Mouse (Mus musculus) hindbrain, embryonic 14.5 days (tissue): ENCODE measurements around the gene Olfr1243. TPM values are rescaled to one million over a fixed set of nuclear protein-coding genes. Genes with fewer than 3 reads are reported as not detected.
"Not testable (repeated sequence)": the region's sequence is repeated elsewhere in the genome, so short reads cannot be mapped to it uniquely, and the experiment has no call there.

Experiments
- ATAC-seq: fragments of 200-750 bp; cut with Nextera tagmentation; 2 replicates; pipeline ENCODE4 v1.8.0; 2017; ENCODE audit warnings: moderate number of reproducible peaks, mild to moderate bottlenecking, moderate TSS enrichment, moderate library complexity; ENCODE audit not compliant: low FRiP score
- DNase-seq: peaks from one replicate; pipeline ENCODE4 v3.0.0-alpha.2; 2015; ENCODE audit warnings: low spot score
- H3K27ac ChIP-seq: fragments of 300-500 bp; sonication (generic); 2 replicates; pipeline ENCODE4 v1.5.1; 2014; ENCODE audit warnings: mild to moderate bottlenecking, moderate library complexity
- H3K27me3 ChIP-seq: fragments of 300-500 bp; sonication (generic); 2 replicates; pipeline ENCODE4 v1.6.1; 2014; ENCODE audit warnings: mild to moderate bottlenecking, low read length, mixed read lengths; ENCODE audit not compliant: control insufficient read depth, insufficient read depth
- H3K36me3 ChIP-seq: fragments of 300-500 bp; sonication (generic); replicated peaks from 2 replicates; pipeline ENCODE4 v1.6.1; 2014; ENCODE audit not compliant: control insufficient read depth, insufficient read depth
- H3K4me1 ChIP-seq: fragments of 300-500 bp; sonication (generic); replicated peaks from 2 replicates; pipeline ENCODE4 v1.6.1; 2014; ENCODE audit warnings: antibody characterized with exemption, low read length, mixed read lengths; ENCODE audit not compliant: control insufficient read depth, insufficient read depth
- H3K4me2 ChIP-seq: fragments of 300-500 bp; sonication (generic); replicated peaks from 2 replicates; pipeline ENCODE4 v1.6.1; 2014; ENCODE audit warnings: mild to moderate bottlenecking, moderate library complexity
- H3K4me3 ChIP-seq: fragments of 300-500 bp; sonication (generic); replicated peaks from 2 replicates; pipeline ENCODE4 v1.5.1; 2014; ENCODE audit warnings: mild to moderate bottlenecking, low read length
- H3K9ac ChIP-seq: fragments of 300-500 bp; sonication (generic); 2 replicates; pipeline ENCODE4 v1.6.1; 2014
- H3K9me3 ChIP-seq: fragments of 300-500 bp; sonication (generic); 2 replicates; pipeline ENCODE4 v1.6.1; 2016; ENCODE audit warnings: low read length; ENCODE audit not compliant: control insufficient read depth
- WGBS: fragments of 180-500 bp; shearing (Covaris S2); extraction: QIAGEN DNeasy Blood & Tissue Kit; methylation state at CpG from one replicate; pipeline ENCODE4 v1.1.7; 2014; 5-methylcytosine and 5-hydroxymethylcytosine counted together
- polyA plus RNA-seq: library from polyadenylated mRNA; unstranded; fragments of >200 nt; fragmentation: Nextera tagmentation; extraction: Ambion mirVana; gene quantifications from 2 replicates; pipeline ENCODE4 v1.2.1, GENCODE M21; 2014

Gene Olfr1243
- polyA plus RNA-seq: not detected in 2 replicates

GRCm38 (mm10) chr2:89531387-89531786 is at the start of gene Olfr1243:
Olfr1243 (minus strand) TSS chr2:89531487.
- H3K9ac ChIP-seq: no peak within 1 kb of the TSS
- ATAC-seq (no peak), DNase-seq (no peak)
- no peak within 1 kb of the TSS for H3K4me2 ChIP-seq
- H3K27ac ChIP-seq: no peak within 1 kb of the TSS
- no peaks in the 10 kb centered on the region for H3K9me3 ChIP-seq
- no peaks in the 10 kb centered on the region for H3K36me3 ChIP-seq
- 94% methylated on average over 1 of the region's 1 CpGs for WGBS
- no peak within 1 kb of the TSS for H3K4me3 ChIP-seq
- no peaks in the 10 kb centered on the region for H3K4me1 ChIP-seq
- H3K27me3 ChIP-seq: no peaks in the 10 kb centered on the region

GRCm38 (mm10) chr2:89578347-89578746 is 47.1 kb upstream of the Olfr1243 start, which contains the start of gene Olfr1245:
Olfr1245 (minus strand) TSS chr2:89578447.
- Histone ChIP-seq H3K4me3 (no peak within 1 kb of the TSS), H3K9me3 (no peaks in the 10 kb centered on the region), H3K36me3 (no peaks in the 10 kb centered on the region), H3K4me2 (no peak within 1 kb of the TSS), H3K27ac (no peak within 1 kb of the TSS), H3K9ac (no peak within 1 kb of the TSS), H3K4me1 (no peaks in the 10 kb centered on the region), H3K27me3 (no peaks in the 10 kb centered on the region)
- no peak for ATAC-seq
- WGBS: 83% methylated on average over 1 of the region's 1 CpGs
- no peak for DNase-seq

DNA sequence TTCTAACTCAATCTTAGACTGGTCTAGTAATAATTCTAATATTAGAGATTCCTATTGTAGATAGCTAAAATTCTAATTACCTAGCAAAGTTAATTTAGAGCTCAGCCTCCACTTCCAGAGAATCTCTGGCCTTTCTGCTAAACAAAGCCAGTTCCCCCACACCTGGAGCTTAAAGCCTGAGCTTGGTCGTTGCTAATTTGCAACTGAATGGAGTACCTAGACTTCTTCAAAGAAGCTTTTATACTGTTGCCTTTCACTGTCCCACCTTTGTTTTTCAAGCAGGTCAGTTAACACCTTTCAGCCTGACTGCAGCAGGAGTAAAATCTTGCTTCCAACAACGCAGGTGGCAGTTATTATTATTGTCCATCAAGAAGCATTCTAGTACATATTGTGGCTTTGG is 31.4 kb upstream of the Olfr1243 start:
- not testable (repeated sequence) for H3K4me1 ChIP-seq, DNase-seq, H3K27me3 ChIP-seq, H3K9ac ChIP-seq, H3K4me3 ChIP-seq, H3K27ac ChIP-seq, H3K4me2 ChIP-seq, ATAC-seq, H3K36me3 ChIP-seq, H3K9me3 ChIP-seq
- WGBS: 63% methylated on average over 2 of the region's 2 CpGs

GRCm38 (mm10) chr2:89544516-89544915 is 13.2 kb upstream of the Olfr1243 start:
- Histone ChIP-seq H3K4me3 (no peak overlapping the region), H3K4me2 (no peak overlapping the region), H3K27ac (no peak overlapping the region), H3K9ac (no peak overlapping the region), H3K36me3 (no peaks in the 10 kb centered on the region), H3K4me1 (no peaks in the 10 kb centered on the region), H3K27me3 (no peaks in the 10 kb centered on the region), H3K9me3 (no peaks in the 10 kb centered on the region)
- DNase-seq (peak; percentile 72), ATAC-seq (no peak)
- WGBS: 54% methylated on average over 2 of the region's 2 CpGs

DNA sequence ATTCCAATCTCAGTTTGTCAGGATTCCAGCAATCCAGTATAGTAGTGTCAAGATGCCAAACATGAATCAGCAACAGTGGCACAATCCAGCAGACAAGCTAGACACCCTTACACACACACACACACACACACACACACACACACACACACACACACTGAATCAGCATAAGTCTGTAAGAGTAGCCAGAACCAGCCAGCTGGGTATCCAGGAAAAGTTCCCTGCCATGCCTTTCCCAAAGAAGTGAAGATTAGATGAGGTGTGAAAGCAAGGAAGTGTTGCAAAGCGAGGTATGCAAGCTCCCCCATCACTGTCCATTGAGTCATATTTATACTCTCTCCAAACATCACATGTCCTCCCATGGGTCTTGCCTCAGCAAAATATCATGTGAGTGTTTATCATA is 8.6 kb upstream of the Olfr1243 start:
- DNase-seq (no peak), ATAC-seq (no peak)
- H3K4me3 ChIP-seq: no peak overlapping the region
- H3K27me3 ChIP-seq: no peaks in the 10 kb centered on the region
- H3K9ac ChIP-seq: no peak overlapping the region
- H3K36me3 ChIP-seq: no peaks in the 10 kb centered on the region
- no peaks in the 10 kb centered on the region for H3K9me3 ChIP-seq
- no peaks in the 10 kb centered on the region for H3K4me1 ChIP-seq
- H3K4me2 ChIP-seq: no peak overlapping the region
- 78% methylated on average over 1 of the region's 1 CpGs for WGBS
- H3K27ac ChIP-seq: no peak overlapping the region

DNA sequence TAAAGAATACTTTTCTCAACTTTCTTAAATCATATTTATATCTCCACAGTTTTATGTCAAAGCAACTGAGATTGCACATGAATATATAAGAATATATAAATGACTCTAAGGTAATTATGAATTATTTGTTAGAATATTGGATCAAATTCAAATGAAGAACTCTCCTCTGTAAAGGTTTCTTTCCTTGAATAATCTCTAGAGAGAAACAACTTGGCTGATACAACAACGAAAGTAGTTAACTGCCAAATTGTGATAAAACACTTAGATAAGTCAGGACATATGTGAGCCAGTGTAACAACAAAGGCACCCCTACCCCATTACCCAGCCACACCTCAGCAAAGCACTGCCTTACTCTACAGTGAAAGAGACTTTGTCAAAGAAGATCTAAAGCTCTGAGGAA is 33.1 kb downstream of the Olfr1243 start, which contains the start of gene Olfr1242:
TSS of gene Olfr1242 (minus strand) at position 101 of the 400 bp plus-strand sequence.
- whole genome bisulfite sequencing: 84% methylated on average over 1 of the region's 1 CpGs
- H3K4me3 ChIP-seq: no peak within 1 kb of the TSS

GRCm38 (mm10) chr2:89487026-89487425 is 44.3 kb downstream of the Olfr1243 start, which contains the start of gene Olfr1241:
Olfr1241 (minus strand) TSS chr2:89487126.
- Histone ChIP-seq H3K9ac (no peak within 1 kb of the TSS), H3K27me3 (no peaks in the 10 kb centered on the region), H3K4me2 (no peak within 1 kb of the TSS), H3K4me3 (no peak within 1 kb of the TSS), H3K27ac (no peak within 1 kb of the TSS), H3K36me3 (no peaks in the 10 kb centered on the region), H3K9me3 (no peaks in the 10 kb centered on the region), H3K4me1 (no peaks in the 10 kb centered on the region)
- no peak for DNase-seq
- no peak for ATAC-seq

More for the DNA sequence above, 33.1 kb downstream of the Olfr1243 start, which contains the start of gene Olfr1242:
- DNase-seq (no peak), ATAC-seq (no peak)
- no peak within 1 kb of the TSS for H3K27ac ChIP-seq
- H3K9ac ChIP-seq: no peak within 1 kb of the TSS
- no peak within 1 kb of the TSS for H3K4me2 ChIP-seq
- no peaks in the 10 kb centered on the region for H3K9me3 ChIP-seq
- H3K36me3 ChIP-seq: no peaks in the 10 kb centered on the region
- H3K27me3 ChIP-seq: no peaks in the 10 kb centered on the region
- no peaks in the 10 kb centered on the region for H3K4me1 ChIP-seq

Other genes with a start within 250 kb of the Olfr1243 start
- gene Olfr1229, start 243.5 kb downstream of the Olfr1243 start, polyA plus RNA-seq: not detected in 2 replicates
- gene Olfr1230, start 234.2 kb downstream of the Olfr1243 start, polyA plus RNA-seq: not detected in 2 replicates
- not detected in 2 replicates for gene Olfr1231, start 224.4 kb downstream of the Olfr1243 start, polyA plus RNA-seq
- gene Olfr1232, start 201.8 kb downstream of the Olfr1243 start, polyA plus RNA-seq: not detected in 2 replicates
- not detected in 2 replicates for gene Olfr1233, start 189.1 kb downstream of the Olfr1243 start, polyA plus RNA-seq
- gene Olfr1234, start 166.6 kb downstream of the Olfr1243 start, polyA plus RNA-seq: not detected in 2 replicates
- gene Olfr1238, start 121.8 kb downstream of the Olfr1243 start, polyA plus RNA-seq: not detected in 2 replicates
- gene Olfr1239, start 111.1 kb downstream of the Olfr1243 start, polyA plus RNA-seq: not detected in 2 replicates
- not detected in 2 replicates for gene Olfr1240, start 88.5 kb downstream of the Olfr1243 start, polyA plus RNA-seq
- gene Olfr1241, start 44.4 kb downstream of the Olfr1243 start, polyA plus RNA-seq: not detected in 2 replicates
- not detected in 2 replicates for gene Olfr1242, start 33.2 kb downstream of the Olfr1243 start, polyA plus RNA-seq
- gene Olfr1245, start 47.0 kb upstream of the Olfr1243 start, polyA plus RNA-seq: not detected in 2 replicates
- gene Olfr1246, start 61.7 kb upstream of the Olfr1243 start, polyA plus RNA-seq: not detected in 2 replicates
- gene Olfr1247, start 82.6 kb upstream of the Olfr1243 start, polyA plus RNA-seq: 0.04 TPM in 1 of 2 replicates, not detected in the other
- not detected in 2 replicates for gene Olfr1248, start 86.8 kb upstream of the Olfr1243 start, polyA plus RNA-seq
- not detected in 2 replicates for gene Olfr1249, start 103.5 kb upstream of the Olfr1243 start, polyA plus RNA-seq
- not detected in 2 replicates for gene Olfr1250, start 130.0 kb upstream of the Olfr1243 start, polyA plus RNA-seq
- not detected in 2 replicates for gene Olfr1251, start 140.4 kb upstream of the Olfr1243 start, polyA plus RNA-seq
- gene Olfr1252, start 193.5 kb upstream of the Olfr1243 start, polyA plus RNA-seq: not detected in 2 replicates
- not detected in 2 replicates for gene Olfr1253, start 225.6 kb upstream of the Olfr1243 start, polyA plus RNA-seq